Mouse (Mus musculus): ENCODE measurements at regions not wholly inside any gene's neighbourhood (a gene's known extent, or its start where the extent isn't known, plus 50 kb on each side); places are given as distances from the start of the nearest gene placed in this dataset.
A peak's percentile ranks its signal among the peaks of the same experiment; 100 is the strongest.

- H3K9ac ChIP-seq, result no peak overlapping the region
- ATAC-seq (replicated peaks; ENCODE audit: insufficient number of reproducible peaks, insufficient read depth, low FRiP score, low read depth), result 0 out of 2 replicates have a peak, but pooled peaks have one; percentile 9
- H3K4me2 ChIP-seq, result no peak overlapping the region
- 77% methylated on average over 3 of the region's 3 CpGs for WGBS
- H3K9me3 ChIP-seq (replicated peaks), result no peaks in the 10 kb centered on the region
- H3K4me3 ChIP-seq, result no peak overlapping the region
- H3K27ac ChIP-seq, result peak overlapping the region; percentile 86
- H3K36me3 ChIP-seq, result no peaks in the 10 kb centered on the region
- peaks cover 48% of the 10 kb centered on the region for H3K4me1 ChIP-seq (replicated peaks)
- no peaks in the 10 kb centered on the region for H3K27me3 ChIP-seq
Observed at GRCm38 (mm10) chr7:67444523-67444942, 71.9 kb upstream of the Mef2a start.

- Histone ChIP-seq H3K27me3 (no peaks in the 10 kb centered on the region), H3K4me2 (no peak overlapping the region), H3K9me3 (replicated peaks) (no peaks in the 10 kb centered on the region), H3K9ac (0 out of 2 replicates have a peak overlapping the region, but pooled peaks have one; percentile 37), H3K4me3 (no peak overlapping the region), H3K27ac (peak overlapping the region; percentile 86), H3K4me1 (replicated peaks) (peaks cover 48% of the 10 kb centered on the region), H3K36me3 (no peaks in the 10 kb centered on the region)
- no peak for ATAC-seq (replicated peaks; ENCODE audit: insufficient number of reproducible peaks, insufficient read depth, low FRiP score, low read depth)
- 80% methylated on average over 3 of the region's 3 CpGs for WGBS
Observed at GRCm38 (mm10) chr7:67443666-67444065, 71.0 kb upstream of the Mef2a start.

- H3K9me3 ChIP-seq (replicated peaks), result no peaks in the 10 kb centered on the region
- H3K27ac ChIP-seq, result peak overlapping the region; percentile 86
- ATAC-seq (replicated peaks; ENCODE audit: insufficient number of reproducible peaks, insufficient read depth, low FRiP score, low read depth), result no peak
- peak overlapping the region; percentile 31 for H3K4me2 ChIP-seq
- H3K27me3 ChIP-seq, result no peaks in the 10 kb centered on the region
- H3K36me3 ChIP-seq, result no peaks in the 10 kb centered on the region
- peak overlapping the region; percentile 37 for H3K9ac ChIP-seq
- H3K4me3 ChIP-seq, result no peak overlapping the region
- WGBS, result 24% methylated on average over 12 of the region's 12 CpGs
- peaks cover 48% of the 10 kb centered on the region for H3K4me1 ChIP-seq (replicated peaks)
Observed at GRCm38 (mm10) chr7:67443001-67443555, 70.4 kb upstream of the Mef2a start.

GRCm38 (mm10) chr7:67442284-67442683 lies 69.6 kb upstream of the Mef2a start:
- no peaks in the 10 kb centered on the region for H3K36me3 ChIP-seq
- H3K4me3 ChIP-seq, result no peak overlapping the region
- H3K4me1 ChIP-seq (replicated peaks), result peaks cover 52% of the 10 kb centered on the region
- no peak for ATAC-seq (replicated peaks; ENCODE audit: insufficient number of reproducible peaks, insufficient read depth, low FRiP score, low read depth)
- no peaks in the 10 kb centered on the region for H3K27me3 ChIP-seq
- H3K9me3 ChIP-seq (replicated peaks), result no peaks in the 10 kb centered on the region
- WGBS, result 77% methylated on average over 7 of the region's 7 CpGs
- no peak overlapping the region for H3K4me2 ChIP-seq
- H3K9ac ChIP-seq, result no peak overlapping the region; the same call in 1 of the 2 replicates
- H3K27ac ChIP-seq, result no peak overlapping the region

- WGBS, result 79% methylated on average over 8 of the region's 8 CpGs
- no peak overlapping the region for H3K27ac ChIP-seq
- no peaks in the 10 kb centered on the region for H3K36me3 ChIP-seq
- H3K4me3 ChIP-seq, result no peak overlapping the region
- ATAC-seq (replicated peaks; ENCODE audit: insufficient number of reproducible peaks, insufficient read depth, low FRiP score, low read depth), result no peak
- no peak overlapping the region for H3K4me2 ChIP-seq
- no peaks in the 10 kb centered on the region for H3K9me3 ChIP-seq (replicated peaks)
- H3K4me1 ChIP-seq (replicated peaks), result peaks cover 52% of the 10 kb centered on the region
- no peaks in the 10 kb centered on the region for H3K27me3 ChIP-seq
- no peak overlapping the region for H3K9ac ChIP-seq
Observed at GRCm38 (mm10) chr7:67440806-67441205, 68.1 kb upstream of the Mef2a start.

- H3K4me2 ChIP-seq, result no peak overlapping the region
- no peak overlapping the region for H3K4me3 ChIP-seq
- no peak for ATAC-seq (replicated peaks; ENCODE audit: insufficient number of reproducible peaks, insufficient read depth, low FRiP score, low read depth)
- 54% methylated on average over 8 of the region's 8 CpGs for WGBS
- H3K27ac ChIP-seq, result peak overlapping the region; percentile 83; the same call in 1 of the 2 replicates
- H3K9me3 ChIP-seq (replicated peaks), result no peaks in the 10 kb centered on the region
- no peak overlapping the region for H3K9ac ChIP-seq
- peaks cover 29% of the 10 kb centered on the region for H3K4me1 ChIP-seq (replicated peaks)
- H3K36me3 ChIP-seq, result no peaks in the 10 kb centered on the region
- no peaks in the 10 kb centered on the region for H3K27me3 ChIP-seq
Observed at GRCm38 (mm10) chr7:67437216-67438006, 64.8 kb upstream of the Mef2a start.

GRCm38 (mm10) chr7:67435643-67436339 lies 63.1 kb upstream of the Mef2a start:
- 0 out of 2 replicates have a peak overlapping the region, but pooled peaks have one; percentile 10 for H3K4me2 ChIP-seq
- H3K9me3 ChIP-seq (replicated peaks), result no peaks in the 10 kb centered on the region
- peaks cover 29% of the 10 kb centered on the region for H3K4me1 ChIP-seq (replicated peaks)
- H3K27me3 ChIP-seq, result no peaks in the 10 kb centered on the region
- WGBS, result 18% methylated on average over 11 of the region's 11 CpGs
- H3K9ac ChIP-seq, result no peak overlapping the region
- ATAC-seq (replicated peaks; ENCODE audit: insufficient number of reproducible peaks, insufficient read depth, low FRiP score, low read depth), result peak; percentile 77
- no peak overlapping the region for H3K4me3 ChIP-seq
- no peaks in the 10 kb centered on the region for H3K36me3 ChIP-seq
- peak overlapping the region; percentile 83 for H3K27ac ChIP-seq

GRCm38 (mm10) chr7:67430987-67431386 lies 58.3 kb upstream of the Mef2a start:
- Histone ChIP-seq H3K36me3 (no peaks in the 10 kb centered on the region), H3K4me2 (no peak overlapping the region), H3K9me3 (replicated peaks) (no peaks in the 10 kb centered on the region), H3K27ac (no peak overlapping the region), H3K4me1 (replicated peaks) (peaks cover 11% of the 10 kb centered on the region), H3K4me3 (no peak overlapping the region), H3K27me3 (no peaks in the 10 kb centered on the region), H3K9ac (no peak overlapping the region)
- WGBS, result 87% methylated on average over 7 of the region's 7 CpGs
- no peak for ATAC-seq (replicated peaks; ENCODE audit: insufficient number of reproducible peaks, insufficient read depth, low FRiP score, low read depth)

GRCm38 (mm10) chr7:67430041-67430440 lies 57.4 kb upstream of the Mef2a start:
- H3K4me3 ChIP-seq, result no peak overlapping the region
- H3K27me3 ChIP-seq, result no peaks in the 10 kb centered on the region
- no peak for ATAC-seq (replicated peaks; ENCODE audit: insufficient number of reproducible peaks, insufficient read depth, low FRiP score, low read depth)
- WGBS, result 62% methylated on average over 4 of the region's 4 CpGs
- H3K9ac ChIP-seq, result no peak overlapping the region
- no peaks in the 10 kb centered on the region for H3K36me3 ChIP-seq
- H3K4me1 ChIP-seq (replicated peaks), result peaks cover 7% of the 10 kb centered on the region
- H3K27ac ChIP-seq, result no peak overlapping the region
- no peaks in the 10 kb centered on the region for H3K9me3 ChIP-seq (replicated peaks)
- no peak overlapping the region for H3K4me2 ChIP-seq

GRCm38 (mm10) chr7:67429008-67429873 lies 56.6 kb upstream of the Mef2a start:
- Histone ChIP-seq H3K27me3 (no peaks in the 10 kb centered on the region), H3K4me1 (replicated peaks) (peaks cover 9% of the 10 kb centered on the region), H3K36me3 (no peaks in the 10 kb centered on the region), H3K9me3 (replicated peaks) (no peaks in the 10 kb centered on the region), H3K27ac (no peak overlapping the region), H3K4me2 (no peak overlapping the region), H3K9ac (no peak overlapping the region), H3K4me3 (no peak overlapping the region)
- ATAC-seq (replicated peaks; ENCODE audit: insufficient number of reproducible peaks, insufficient read depth, low FRiP score, low read depth), result no peak
- WGBS, result 93% methylated on average over 28 of the region's 28 CpGs

GRCm38 (mm10) chr7:67428388-67428787 lies 55.7 kb upstream of the Mef2a start:
- Histone ChIP-seq H3K27ac (no peak overlapping the region), H3K9me3 (replicated peaks) (no peaks in the 10 kb centered on the region), H3K4me2 (no peak overlapping the region), H3K4me1 (replicated peaks) (peaks cover 9% of the 10 kb centered on the region), H3K27me3 (no peaks in the 10 kb centered on the region), H3K36me3 (no peaks in the 10 kb centered on the region), H3K9ac (no peak overlapping the region), H3K4me3 (no peak overlapping the region)
- WGBS, result 87% methylated on average over 3 of the region's 3 CpGs
- no peak for ATAC-seq (replicated peaks; ENCODE audit: insufficient number of reproducible peaks, insufficient read depth, low FRiP score, low read depth)
